8 mouse cellular contexts compared by ENCODE assay signal in genomic region chr11:90637440-90638311, GRCm38 (mm10). TPM values are rescaled to one million over a fixed set of nuclear protein-coding genes. Genes with fewer than 3 reads are reported as not detected.
A peak's percentile ranks its signal among the peaks of the same experiment; 100 is the strongest.
DNase-seq lines count a peak whose midpoint lies in the region; ATAC-seq and TF ChIP-seq lines count a peak whose summit lies in the region.

TSS of gene Stxbp4 (minus strand) at chr11:90638084.
TSS of gene Cox11 (plus strand) at chr11:90638173.

- intact Hi-C loops in heart, postnatal 10 days (cut with DNase I): loop anchor here (5.0 kb wide), 1 partner anchor 645 kb away; no protein-coding TSS in a partner anchor

- DNase-seq in heart, postnatal 10 days: peak; percentile 95 to 96
- DNase-seq in large intestine, adult 2 months (ENCODE audit: low read depth, low spot score): peak; percentile 83
- DNase-seq in liver, postnatal 0 days: peak; percentile 94
- DNase-seq in testis, postnatal 10 days (ENCODE audit: low spot score): peak; percentile 96

- H3K27ac ChIP-seq in ES-Bruce4 (ENCODE audit: insufficient read depth, low read length): peak within 1 kb of the TSS; percentile 8; the same call in 1 of the 2 replicates
- H3K27ac ChIP-seq in forebrain, embryonic 13.5 days: peak within 1 kb of the TSS; percentile 93
- peak within 1 kb of the TSS; percentile 94 for H3K27ac ChIP-seq in liver, postnatal 0 days (ENCODE audit: low read depth)
- peak within 1 kb of the TSS; percentile 92 for H3K27ac ChIP-seq in neural tube, embryonic 14.5 days (ENCODE audit: low read depth, low read length)

- no peaks in the 10 kb centered on the region for H3K4me1 ChIP-seq in ES-Bruce4 (ENCODE audit: control insufficient read depth, insufficient read depth, low read length)
- H3K4me1 ChIP-seq in forebrain, embryonic 13.5 days: peaks cover 28% of the 10 kb centered on the region
- H3K4me1 ChIP-seq in liver, postnatal 0 days (ENCODE audit: insufficient read depth): peaks cover 14% of the 10 kb centered on the region
- H3K4me1 ChIP-seq in neural tube, embryonic 14.5 days (ENCODE audit: control insufficient read depth, insufficient read depth, low read length): peaks cover 13% of the 10 kb centered on the region

- peak within 1 kb of the TSS; percentile 70 for H3K4me2 ChIP-seq in forebrain, embryonic 13.5 days
- H3K4me2 ChIP-seq in liver, postnatal 0 days (ENCODE audit: low read depth, low read length): peak within 1 kb of the TSS; percentile 89
- peak within 1 kb of the TSS; percentile 73 for H3K4me2 ChIP-seq in neural tube, embryonic 14.5 days (ENCODE audit: low read depth, low read length)

- H3K9me3 ChIP-seq in ES-Bruce4 (replicated peaks; ENCODE audit: control insufficient read depth, insufficient read depth, low read length, poor library complexity, severe bottlenecking): no peaks in the 10 kb centered on the region
- H3K9me3 ChIP-seq in forebrain, embryonic 13.5 days (replicated peaks): no peaks in the 10 kb centered on the region
- no peaks in the 10 kb centered on the region for H3K9me3 ChIP-seq in liver, postnatal 0 days (ENCODE audit: low read length)
- no peaks in the 10 kb centered on the region for H3K9me3 ChIP-seq in neural tube, embryonic 14.5 days (ENCODE audit: control insufficient read depth, low read length)

- TF ChIP-seq EP300 in ES-Bruce4 (IDR thresholded peaks at IDR 0.05; ENCODE audit: insufficient read depth, low read depth, low read length): no peak
- TF ChIP-seq EP300 in liver, postnatal 0 days (IDR thresholded peaks at IDR 0.05; ENCODE audit: low read depth): peak; percentile 91

- peaks cover 6% of the 10 kb centered on the region for H3K36me3 ChIP-seq in ES-Bruce4 (ENCODE audit: control insufficient read depth, insufficient read depth, low read length, poor library complexity, severe bottlenecking)
- H3K36me3 ChIP-seq in forebrain, embryonic 13.5 days (ENCODE audit: poor library complexity, severe bottlenecking): peaks cover 19% of the 10 kb centered on the region
- H3K36me3 ChIP-seq in liver, postnatal 0 days (replicated peaks; ENCODE audit: insufficient read depth, low read length): no peaks in the 10 kb centered on the region; the same call in 1 of the 2 replicates
- no peaks in the 10 kb centered on the region; the same call in 1 of the 2 replicates for H3K36me3 ChIP-seq in neural tube, embryonic 14.5 days (ENCODE audit: control insufficient read depth, insufficient read depth, low read length)

- under 1% methylated on average over 48 of the region's 48 CpGs for WGBS in forebrain, embryonic 13.5 days
- WGBS in large intestine, adult 2 months: under 1% methylated on average over 48 of the region's 48 CpGs
- WGBS in liver, postnatal 0 days (ENCODE audit: insufficient replicate concordance): under 1% methylated on average over 48 of the region's 48 CpGs
- WGBS in neural tube, embryonic 14.5 days: under 1% methylated on average over 48 of the region's 48 CpGs

- peak; percentile 96 for ATAC-seq in cerebellum, adult (ENCODE audit: insufficient number of reproducible peaks, low FRiP score, low TSS enrichment)
- ATAC-seq in forebrain, embryonic 13.5 days: peak; percentile 97
- ATAC-seq in liver, postnatal 0 days: peak; percentile 97
- ATAC-seq in neural tube, embryonic 14.5 days (ENCODE audit: low read depth): peak; percentile 97

- peak within 1 kb of the TSS; percentile 91 for H3K4me3 ChIP-seq in ES-Bruce4 (ENCODE audit: low read depth, low read length)
- peak within 1 kb of the TSS; percentile 97 for H3K4me3 ChIP-seq in forebrain, embryonic 13.5 days
- peak within 1 kb of the TSS; percentile 100 for H3K4me3 ChIP-seq in liver, postnatal 0 days (ENCODE audit: low read depth, low read length)
- H3K4me3 ChIP-seq in neural tube, embryonic 14.5 days (ENCODE audit: low read depth, low read length): peak within 1 kb of the TSS; percentile 83

- peak; percentile 11 for TF ChIP-seq CTCF in ES-Bruce4 (IDR thresholded peaks at IDR 0.05; ENCODE audit: low read depth, low read length)
- TF ChIP-seq CTCF in liver, postnatal 0 days (IDR thresholded peaks at IDR 0.05; ENCODE audit: low read depth): peak; percentile 69

- TF ChIP-seq POLR2A in ES-Bruce4 (IDR thresholded peaks at IDR 0.05; ENCODE audit: insufficient read depth, low read length): peak; percentile 76

- H3K27me3 ChIP-seq in ES-Bruce4 (ENCODE audit: control insufficient read depth, insufficient read depth, low read length, poor library complexity, severe bottlenecking): no peaks in the 10 kb centered on the region
- H3K27me3 ChIP-seq in forebrain, embryonic 13.5 days: no peaks in the 10 kb centered on the region
- H3K27me3 ChIP-seq in liver, postnatal 0 days (ENCODE audit: insufficient read depth, low read length): no peaks in the 10 kb centered on the region
- H3K27me3 ChIP-seq in neural tube, embryonic 14.5 days (ENCODE audit: control insufficient read depth, insufficient read depth, low read length): no peaks in the 10 kb centered on the region

- peak within 1 kb of the TSS; percentile 96 for H3K9ac ChIP-seq in ES-Bruce4 (ENCODE audit: low read depth, poor library complexity, severe bottlenecking)
- peak within 1 kb of the TSS; percentile 98 for H3K9ac ChIP-seq in forebrain, embryonic 13.5 days
- peak within 1 kb of the TSS; percentile 99 for H3K9ac ChIP-seq in liver, postnatal 0 days (replicated peaks)
- peak within 1 kb of the TSS; percentile 98 for H3K9ac ChIP-seq in neural tube, embryonic 14.5 days (replicated peaks; ENCODE audit: low read depth, low read length)

RNA-seq across cellular contexts. Expression of gene Stxbp4, which starts in this region (rescaled TPM):
- polyA plus RNA-seq in ES-Bruce4 (2011; ENCODE audit: insufficient read depth, insufficient read length, low read depth, missing spikeins): 12.0 and 13.2 TPM in 2 replicates
- 29.4 and 30.1 TPM in 2 replicates for polyA plus RNA-seq in forebrain, embryonic 13.5 days (2015; fragmentation: Nextera tagmentation; extraction: Ambion mirVana)
- total RNA-seq in heart, postnatal 10 days (2021): 1 to 10 TPM; 5.6 to 6.2 TPM
- polyA plus RNA-seq in large intestine, adult 2 months (2012; rRNA removed): 0.37 and 0.96 TPM in 2 replicates
- polyA plus RNA-seq in liver, postnatal 0 days (2015; fragmentation: Nextera tagmentation; extraction: Ambion mirVana): 1.3 and 1.9 TPM in 2 replicates
- 18.1 and 22.2 TPM in 2 replicates for polyA plus RNA-seq in neural tube, embryonic 14.5 days (2014; fragmentation: Nextera tagmentation; extraction: Ambion mirVana)

RNA-seq across cellular contexts. Expression of gene Cox11, which starts in this region (rescaled TPM):
- polyA plus RNA-seq in ES-Bruce4 (2011; ENCODE audit: insufficient read depth, insufficient read length, low read depth, missing spikeins): 28.1 and 28.3 TPM in 2 replicates
- 31.5 and 32.9 TPM in 2 replicates for polyA plus RNA-seq in forebrain, embryonic 13.5 days (2015; fragmentation: Nextera tagmentation; extraction: Ambion mirVana)
- total RNA-seq in heart, postnatal 10 days (2021): 10 to 100 TPM; 24.2 to 25.8 TPM
- polyA plus RNA-seq in large intestine, adult 2 months (2012; rRNA removed): 8.3 and 14.0 TPM in 2 replicates
- 16.3 and 22.5 TPM in 2 replicates for polyA plus RNA-seq in liver, postnatal 0 days (2015; fragmentation: Nextera tagmentation; extraction: Ambion mirVana)
- polyA plus RNA-seq in neural tube, embryonic 14.5 days (2014; fragmentation: Nextera tagmentation; extraction: Ambion mirVana): 29.3 and 32.3 TPM in 2 replicates

Comparison
In these comparisons a context has a peak if more than half of its experiments do, and no peak if none do; other contexts are left out.
1. Peak in every context shown above with its lines: DNase-seq, ATAC-seq, H3K4me3 ChIP-seq and H3K27ac ChIP-seq.
2. H3K27ac ChIP-seq: peak in every context shown above with its lines; median percentile 94 in liver, postnatal 0 days; 93 in forebrain, embryonic 13.5 days; 92 in neural tube, embryonic 14.5 days; 8 in ES-Bruce4.